Mouse (Mus musculus) right cerebral cortex, postnatal 10 days (tissue): ENCODE data around the gene Smim23.

Source experiments
- DNase-seq, 2 experiments: peaks; one replicate each; pipeline ENCODE4 v3.0.0; 2021; ENCODE audit warnings: low spot score in 2 of 2

Smim23 gene

DNA sequence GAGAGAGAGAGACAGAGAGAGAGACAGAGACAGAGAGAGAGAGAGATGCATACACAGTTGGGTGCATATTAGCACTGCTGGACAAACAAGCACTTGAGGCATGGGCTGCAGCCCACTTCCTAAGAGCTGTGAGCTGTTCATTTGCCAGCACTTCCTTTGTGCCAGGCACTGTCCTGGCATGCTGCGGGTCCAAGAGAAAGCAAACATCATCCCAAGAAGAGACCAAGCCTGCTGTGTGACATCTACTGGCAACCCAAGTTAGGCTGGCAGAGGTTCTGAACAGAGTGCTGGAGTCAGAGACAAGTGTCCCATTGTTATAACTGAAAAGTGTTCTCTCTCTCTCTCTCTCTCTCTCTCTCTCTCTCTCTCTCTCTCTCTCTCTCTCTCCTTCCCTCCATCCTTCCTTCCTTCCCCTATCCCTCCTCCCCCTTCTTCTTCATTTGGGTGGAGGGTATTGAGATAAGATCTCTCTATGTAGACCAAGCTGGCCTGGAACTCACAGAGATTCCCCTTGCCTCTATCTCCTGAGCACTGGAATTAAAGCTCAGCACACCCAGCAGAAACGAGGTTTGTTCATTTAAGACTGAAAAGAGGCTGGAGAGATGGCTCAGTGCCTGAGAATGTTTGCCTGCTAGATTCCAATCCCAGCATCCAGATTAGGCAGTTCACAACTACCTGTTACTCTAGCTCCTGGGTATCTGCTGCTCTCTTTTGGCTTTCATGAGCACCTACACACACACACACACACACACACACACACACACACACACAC, 42.6 kb downstream of the Smim23 start:
- peak; percentile 74 to 82 for DNase-seq

DNA sequence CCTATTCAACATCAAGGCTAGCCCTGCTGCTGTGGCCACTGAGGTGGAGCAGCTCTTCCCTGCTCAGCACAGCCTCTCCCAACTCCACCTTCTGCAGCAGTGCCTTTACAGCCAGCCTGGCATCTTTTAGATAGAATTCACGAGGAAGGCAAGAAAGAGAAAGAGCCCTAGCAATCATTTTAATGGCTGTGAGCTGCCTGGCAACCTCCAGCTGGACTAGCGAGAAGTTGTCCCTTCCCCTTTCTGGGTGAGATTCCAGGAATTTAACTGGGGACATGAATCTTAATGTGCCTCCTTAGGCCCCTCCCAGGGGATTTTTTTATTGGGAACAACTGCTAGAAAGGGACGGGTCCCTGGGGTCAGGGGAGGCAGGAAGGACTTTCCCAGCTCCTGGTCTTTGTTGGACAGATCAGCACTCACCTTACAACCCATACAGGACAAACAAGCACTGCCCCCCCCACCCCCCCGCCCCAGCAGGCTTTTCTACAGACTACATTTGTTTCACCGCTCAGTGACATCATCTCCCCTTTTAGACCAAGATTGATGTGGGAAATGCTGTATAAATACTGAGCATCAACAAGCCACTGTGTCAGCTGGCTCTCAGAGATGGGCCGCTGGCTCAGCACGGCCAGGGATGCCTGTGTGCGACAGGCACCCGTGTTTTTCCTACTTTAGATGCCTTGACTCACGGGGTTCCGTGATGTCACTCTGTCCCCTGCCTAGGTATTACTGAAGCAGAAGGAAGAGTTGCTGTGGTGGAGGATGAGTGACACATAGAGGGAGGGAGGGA, 43.5 kb downstream of the Smim23 start:
- DNase-seq: peak; percentile 38 to 52

DNA sequence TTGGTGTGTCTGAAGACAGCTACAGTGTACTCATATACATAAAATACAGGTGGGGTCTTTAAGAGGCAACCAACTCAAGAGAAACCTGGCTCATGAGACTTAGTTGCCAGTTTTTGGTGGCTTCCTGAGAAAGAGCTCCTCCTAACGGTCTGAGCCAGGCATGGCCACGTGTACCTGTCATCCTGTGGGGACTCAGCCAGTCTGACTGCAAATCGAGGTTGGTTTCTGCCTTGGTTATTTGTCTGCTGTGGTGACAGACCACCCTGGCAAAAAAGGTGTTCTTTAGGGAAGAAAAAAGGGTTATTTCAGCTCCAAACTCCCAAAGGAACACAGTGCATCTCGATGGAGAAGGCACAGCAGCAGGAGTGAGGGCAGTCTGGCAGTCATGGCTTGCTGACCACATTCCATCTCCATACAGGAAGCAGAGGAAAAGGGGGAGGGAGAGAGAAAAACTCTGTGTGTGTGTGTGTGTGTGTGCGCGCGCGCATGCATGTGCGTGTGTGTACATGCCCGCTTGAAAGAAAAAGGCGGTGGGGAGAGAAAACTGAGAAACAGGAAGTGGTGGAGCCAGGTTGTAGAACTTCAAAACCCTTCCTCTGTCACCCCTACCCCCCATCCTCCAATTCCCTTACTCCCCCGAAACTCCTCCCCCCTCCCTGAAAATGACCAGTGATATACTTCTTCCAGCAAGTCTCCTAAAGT, 55.6 kb downstream of the Smim23 start:
- DNase-seq: no peak
